Mouse (Mus musculus) heart, embryonic 15.5 days (tissue): Measurements from ENCODE around the gene Trappc11. TPM values are rescaled to one million over a fixed set of nuclear protein-coding genes. Genes with fewer than 3 reads are reported as not detected.
"Not testable (repeated sequence)": the region's sequence is repeated elsewhere in the genome, so short reads cannot be mapped to it uniquely, and the experiment has no call there.

Source experiments
- ATAC-seq: fragments of 200-750 bp; cut with Nextera tagmentation; replicated peaks from 2 replicates; pipeline ENCODE4 v1.8.0; 2017; ENCODE audit warnings: low read depth, moderate TSS enrichment; ENCODE audit not compliant: insufficient number of reproducible peaks, insufficient read depth, low FRiP score
- H3K27ac ChIP-seq: fragments of 300-500 bp; sonication (generic); 2 replicates; pipeline ENCODE4 v1.5.1; 2015; ENCODE audit warnings: mild to moderate bottlenecking, inconsistent platforms
- H3K27me3 ChIP-seq: fragments of 300-500 bp; sonication (generic); 2 replicates; pipeline ENCODE4 v1.6.1; 2015; ENCODE audit warnings: inconsistent platforms
- H3K36me3 ChIP-seq: fragments of 300-500 bp; sonication (generic); 2 replicates; pipeline ENCODE4 v1.6.1; 2015; ENCODE audit warnings: mild to moderate bottlenecking, inconsistent platforms
- H3K4me1 ChIP-seq: fragments of 300-500 bp; sonication (generic); replicated peaks from 2 replicates; pipeline ENCODE4 v1.6.1; 2015; ENCODE audit warnings: inconsistent platforms
- H3K4me2 ChIP-seq: fragments of 300-500 bp; sonication (generic); 2 replicates; pipeline ENCODE4 v1.6.1; 2015; ENCODE audit warnings: inconsistent platforms, mild to moderate bottlenecking, moderate library complexity
- H3K4me3 ChIP-seq: fragments of 300-500 bp; sonication (generic); 2 replicates; pipeline ENCODE4 v1.5.1; 2015; ENCODE audit warnings: mild to moderate bottlenecking, inconsistent platforms
- H3K9ac ChIP-seq: fragments of 300-500 bp; sonication (generic); 2 replicates; pipeline ENCODE4 v1.6.1; 2015; ENCODE audit warnings: mild to moderate bottlenecking, inconsistent platforms
- H3K9me3 ChIP-seq: fragments of 300-500 bp; sonication (generic); replicated peaks from 2 replicates; pipeline ENCODE4 v1.6.1; 2016; ENCODE audit warnings: inconsistent platforms
- WGBS: fragments of 180-500 bp; shearing (Covaris S2); methylation state at CpG from one replicate; pipeline ENCODE4 v1.1.7; 2015; ENCODE audit warnings: mixed read lengths; 5-methylcytosine and 5-hydroxymethylcytosine counted together
- polyA plus RNA-seq: library from polyadenylated mRNA; unstranded; fragments of >200 nt; fragmentation: Nextera tagmentation; extraction: Ambion mirVana; gene quantifications from 2 replicates; pipeline ENCODE4 v1.2.1, GENCODE M21; 2015

Trappc11 gene
- polyA plus RNA-seq, 1 experiment from 2014 or later = 18.7 TPM

GRCm38 (mm10) chr8:47482354-47483071 is 50.8 kb downstream of the Trappc11 start:
- peaks cover 5% of the 10 kb centered on the region for H3K36me3 ChIP-seq
- no peaks in the 10 kb centered on the region for H3K9me3 ChIP-seq
- 80% methylated on average over 12 of the region's 12 CpGs for WGBS
- H3K27ac ChIP-seq = no peak overlapping the region
- no peaks in the 10 kb centered on the region for H3K4me1 ChIP-seq
- ATAC-seq = no peak
- no peaks in the 10 kb centered on the region for H3K27me3 ChIP-seq
- no peak overlapping the region for H3K9ac ChIP-seq
- no peak overlapping the region for H3K4me3 ChIP-seq
- H3K4me2 ChIP-seq = no peak overlapping the region

- Histone ChIP-seq H3K27ac (no peak overlapping the region), H3K9ac (no peak overlapping the region), H3K4me2 (no peak overlapping the region), H3K9me3 (no peaks in the 10 kb centered on the region), H3K4me1 (no peaks in the 10 kb centered on the region), H3K27me3 (no peaks in the 10 kb centered on the region), H3K4me3 (no peak overlapping the region), H3K36me3 (no peaks in the 10 kb centered on the region)
- 89% methylated on average over 7 of the region's 7 CpGs for WGBS
- no peak for ATAC-seq
Observed at GRCm38 (mm10) chr8:47480039-47480438, 53.2 kb downstream of the Trappc11 start.

GRCm38 (mm10) chr8:47461650-47462049 is 71.6 kb downstream of the Trappc11 start:
- Histone ChIP-seq H3K27me3 (no peaks in the 10 kb centered on the region), H3K4me1 (peaks cover 10% of the 10 kb centered on the region), H3K4me3 (no peak overlapping the region), H3K9ac (no peak overlapping the region), H3K27ac (peak overlapping the region; percentile 57), H3K4me2 (0 out of 2 replicates have a peak overlapping the region, but pooled peaks have one; percentile 10), H3K9me3 (no peaks in the 10 kb centered on the region), H3K36me3 (no peaks in the 10 kb centered on the region)
- WGBS = 42% methylated on average over 10 of the region's 10 CpGs
- ATAC-seq = 0 out of 2 replicates have a peak, but pooled peaks have one; percentile 76

DNA sequence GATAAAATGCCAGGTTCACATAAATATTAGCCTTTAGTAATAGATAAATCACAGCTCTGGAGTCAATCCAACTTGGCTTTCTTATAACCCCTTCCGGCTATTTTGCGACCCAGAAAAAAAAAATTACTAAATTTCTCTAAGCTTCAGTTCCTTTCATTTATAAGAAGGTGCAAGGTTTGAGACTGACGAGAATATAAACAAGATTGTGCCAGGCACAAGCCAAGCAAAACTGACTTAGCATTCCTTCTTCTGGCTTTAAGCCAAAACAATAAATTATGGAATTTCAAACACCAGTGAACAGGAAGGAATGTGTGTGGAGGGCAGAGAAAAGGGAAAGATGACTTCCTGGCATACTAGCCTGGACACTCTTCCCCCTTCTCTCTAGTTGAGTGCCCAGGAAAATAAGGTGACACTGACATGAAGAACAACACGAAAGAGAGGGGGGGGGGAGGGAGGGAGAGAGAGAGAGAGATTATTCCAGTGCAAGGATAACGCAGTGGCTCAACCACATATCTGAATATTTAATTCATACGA is 74.0 kb downstream of the Trappc11 start:
- H3K4me3 ChIP-seq = no peak overlapping the region
- H3K9ac ChIP-seq = no peak overlapping the region
- H3K27ac ChIP-seq = no peak overlapping the region
- WGBS = 63% methylated on average over 6 of the region's 6 CpGs
- H3K4me1 ChIP-seq = peaks cover 10% of the 10 kb centered on the region
- H3K4me2 ChIP-seq = no peak overlapping the region
- no peak for ATAC-seq
- no peaks in the 10 kb centered on the region for H3K36me3 ChIP-seq
- H3K27me3 ChIP-seq = no peaks in the 10 kb centered on the region
- H3K9me3 ChIP-seq = no peaks in the 10 kb centered on the region

DNA sequence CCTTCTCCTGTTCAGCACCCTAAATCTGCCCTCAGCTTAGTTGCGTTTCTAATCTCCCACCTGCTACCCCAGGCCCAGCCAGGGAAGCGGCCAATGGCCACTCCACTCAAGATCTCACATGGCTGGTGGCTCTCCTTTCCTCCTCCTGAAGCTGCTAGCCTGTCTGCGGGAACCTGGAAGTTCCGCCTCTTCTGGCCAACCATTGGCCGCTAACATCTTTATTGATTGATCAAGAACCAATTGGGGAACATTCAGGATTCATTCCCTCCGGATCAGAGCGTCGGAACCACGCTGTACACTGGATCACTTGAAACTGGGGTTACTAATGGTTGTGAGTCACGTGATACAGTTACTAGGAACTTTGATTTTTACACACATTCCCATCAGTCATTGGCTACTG is 74.7 kb downstream of the Trappc11 start:
- ATAC-seq = no peak
- Histone ChIP-seq H3K4me3 (no peak overlapping the region), H3K36me3 (no peaks in the 10 kb centered on the region), H3K4me2 (no peak overlapping the region), H3K9ac (no peak overlapping the region), H3K27me3 (no peaks in the 10 kb centered on the region), H3K27ac (no peak overlapping the region), H3K9me3 (no peaks in the 10 kb centered on the region), H3K4me1 (peaks cover 10% of the 10 kb centered on the region)
- WGBS = 89% methylated on average over 10 of the region's 10 CpGs

DNA sequence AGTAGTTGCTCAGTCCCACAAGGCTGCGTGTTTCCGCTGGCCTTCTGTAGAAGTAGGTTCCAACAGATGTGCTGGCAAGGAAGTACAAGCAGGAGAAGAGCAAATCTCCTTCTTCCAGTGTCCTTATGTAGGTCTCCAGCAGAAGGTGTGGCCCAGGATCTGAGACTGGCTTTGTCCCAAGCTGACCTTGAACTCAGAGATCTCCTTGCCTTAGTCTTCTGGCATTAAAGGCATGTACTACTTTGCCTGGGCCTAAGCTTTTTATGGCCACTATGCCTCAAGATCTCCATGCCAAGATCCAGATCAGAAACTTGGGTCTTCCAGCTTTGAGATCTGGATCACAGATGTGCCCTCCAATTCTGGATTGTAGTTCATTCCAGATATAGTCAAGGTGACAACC is 84.1 kb downstream of the Trappc11 start:
- ATAC-seq, H3K4me1 ChIP-seq, H3K4me2 ChIP-seq, H3K9me3 ChIP-seq, H3K4me3 ChIP-seq, H3K9ac ChIP-seq, H3K27ac ChIP-seq, H3K27me3 ChIP-seq, H3K36me3 ChIP-seq: not testable (repeated sequence)
- 94% methylated on average over 2 of the region's 2 CpGs for whole genome bisulfite sequencing

DNA sequence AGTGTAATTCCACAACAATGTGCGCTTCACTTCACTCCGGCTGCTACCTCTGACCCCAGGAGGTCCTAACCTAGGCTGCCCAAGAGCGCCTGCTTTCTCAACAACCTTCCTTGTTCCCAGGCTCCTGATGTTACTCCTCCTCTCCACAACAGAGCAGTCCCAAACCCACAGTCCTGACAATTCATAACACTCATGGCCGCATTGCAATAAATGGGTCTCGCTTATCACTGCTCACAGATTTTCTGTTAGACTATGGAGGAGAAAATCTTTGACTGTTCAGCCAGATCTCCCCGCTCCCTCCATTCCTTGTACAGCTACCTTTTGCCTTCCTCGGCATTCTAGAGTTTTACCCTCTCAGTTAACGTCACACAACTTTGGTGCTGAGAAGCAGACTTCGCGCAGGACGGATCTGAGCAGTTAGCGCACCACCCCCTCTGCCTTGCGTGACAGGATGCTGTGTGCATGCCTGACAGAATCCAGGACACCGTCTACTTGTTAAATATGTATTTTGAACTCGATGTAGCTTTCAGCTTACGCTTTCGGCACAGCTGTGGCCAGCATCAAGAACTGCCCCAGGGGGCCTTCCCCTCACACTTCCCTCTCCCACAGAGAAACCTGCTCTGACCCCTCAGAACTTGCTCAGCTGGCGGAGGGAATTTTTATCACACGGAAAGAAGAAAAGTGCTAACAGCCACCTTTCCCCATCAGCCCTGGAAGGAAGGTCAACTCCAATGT is 86.8 kb downstream of the Trappc11 start, which contains the start of gene Stox2:
TSS of gene Stox2 (minus strand) at position 51 of the 735 bp plus-strand sequence.
- H3K4me2 ChIP-seq = no peak within 1 kb of the TSS
- WGBS = 73% methylated on average over 19 of the region's 19 CpGs
- no peaks in the 10 kb centered on the region for H3K36me3 ChIP-seq
- no peaks in the 10 kb centered on the region for H3K4me1 ChIP-seq
- no peak within 1 kb of the TSS for H3K4me3 ChIP-seq
- H3K9me3 ChIP-seq = no peaks in the 10 kb centered on the region
- H3K27me3 ChIP-seq = no peaks in the 10 kb centered on the region
- H3K9ac ChIP-seq = no peak within 1 kb of the TSS
- ATAC-seq = no peak
- H3K27ac ChIP-seq = no peak within 1 kb of the TSS

Other genes starting within 250 kb of the Trappc11 start
- gene Stox2, start 87.1 kb downstream of the Trappc11 start, polyA plus RNA-seq = 8.7 and 9.4 TPM in 2 replicates
- gene Rwdd4a, start 194 bp upstream of the Trappc11 start, polyA plus RNA-seq = 25.5 and 30.7 TPM in 2 replicates
- gene Ing2, start 142.1 kb upstream of the Trappc11 start, polyA plus RNA-seq = 6.4 and 7.1 TPM in 2 replicates
- 14.1 and 15.9 TPM in 2 replicates for gene Cdkn2aip, start 180.5 kb upstream of the Trappc11 start, polyA plus RNA-seq